Mouse (Mus musculus): ENCODE data around the gene Cox6b2. TPM values are rescaled to one million over a fixed set of nuclear protein-coding genes. Genes with fewer than 3 reads are reported as not detected.

Gene Cox6b2
- polyA plus RNA-seq, 1 experiment: 319 TPM

GRCm38 (mm10) chr7:4748321-4748720 lies 4.6 kb downstream of the Cox6b2 start:
- Histone ChIP-seq H3K4me1 (ENCODE audit: control insufficient read depth, insufficient read depth, low read length) (no peaks in the 10 kb centered on the region), H3K27me3 (ENCODE audit: control insufficient read depth, insufficient read depth, low read length, poor library complexity, severe bottlenecking) (no peaks in the 10 kb centered on the region), H3K9me3 (replicated peaks; ENCODE audit: control insufficient read depth, insufficient read depth, low read length, poor library complexity, severe bottlenecking) (no peaks in the 10 kb centered on the region), H3K4me3 (ENCODE audit: low read depth, low read length) (no peak overlapping the region), H3K36me3 (ENCODE audit: control insufficient read depth, insufficient read depth, low read length, poor library complexity, severe bottlenecking) (peaks cover 20% of the 10 kb centered on the region), H3K27ac (ENCODE audit: insufficient read depth, low read length) (no peak overlapping the region), H3K9ac (ENCODE audit: low read depth, poor library complexity, severe bottlenecking) (no peak overlapping the region)
- no peak for TF ChIP-seq CTCF (IDR thresholded peaks at IDR 0.05; ENCODE audit: low read depth, low read length)
- TF ChIP-seq POLR2A (IDR thresholded peaks at IDR 0.05; ENCODE audit: insufficient read depth, low read length): no peak
- TF ChIP-seq EP300 (IDR thresholded peaks at IDR 0.05; ENCODE audit: insufficient read depth, low read depth, low read length): no peak

- H3K4me3 ChIP-seq (ENCODE audit: low read depth, low read length): no peak overlapping the region
- H3K27me3 ChIP-seq (ENCODE audit: control insufficient read depth, insufficient read depth, low read length, poor library complexity, severe bottlenecking): no peaks in the 10 kb centered on the region
- no peak overlapping the region for H3K9ac ChIP-seq (ENCODE audit: low read depth, poor library complexity, severe bottlenecking)
- no peak for TF ChIP-seq EP300 (IDR thresholded peaks at IDR 0.05; ENCODE audit: insufficient read depth, low read depth, low read length)
- no peaks in the 10 kb centered on the region for H3K9me3 ChIP-seq (replicated peaks; ENCODE audit: control insufficient read depth, insufficient read depth, low read length, poor library complexity, severe bottlenecking)
- no peaks in the 10 kb centered on the region for H3K4me1 ChIP-seq (ENCODE audit: control insufficient read depth, insufficient read depth, low read length)
- no peak overlapping the region for H3K27ac ChIP-seq (ENCODE audit: insufficient read depth, low read length)
- peaks cover 29% of the 10 kb centered on the region for H3K36me3 ChIP-seq (ENCODE audit: control insufficient read depth, insufficient read depth, low read length, poor library complexity, severe bottlenecking)
Measured at GRCm38 (mm10) chr7:4747156-4747899, 5.6 kb downstream of the Cox6b2 start.

DNA sequence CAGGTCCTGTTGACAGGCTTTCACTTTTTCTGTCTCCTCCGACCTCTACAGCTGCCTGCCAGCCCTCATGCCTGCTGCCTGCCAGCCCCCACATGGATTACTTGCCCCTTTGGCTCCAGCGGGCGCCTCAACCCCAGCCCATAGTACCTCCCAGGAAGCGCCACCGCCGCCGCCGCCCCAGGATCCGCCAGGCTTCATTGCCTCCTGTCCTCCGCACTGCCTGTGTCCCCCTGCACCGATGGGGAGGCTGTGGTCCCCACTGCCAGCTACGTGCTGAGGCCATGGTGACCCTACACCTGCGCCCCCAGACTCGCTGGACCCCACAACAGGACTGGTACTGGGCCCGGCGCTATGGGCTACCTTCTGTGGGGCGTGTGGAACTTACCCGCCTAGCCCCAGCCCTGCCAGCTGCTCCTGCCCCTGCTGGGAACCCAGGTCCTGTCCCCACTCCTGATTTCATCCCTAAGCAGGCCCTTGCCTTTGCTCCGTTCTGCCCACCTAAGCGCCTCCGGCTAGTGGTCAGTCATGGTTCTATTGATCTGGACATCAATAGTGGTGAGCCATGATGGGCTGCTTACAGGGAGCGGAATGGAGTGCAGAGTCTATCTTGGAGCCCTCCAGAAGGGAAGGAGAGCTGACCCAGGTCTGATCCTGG lies 6.4 kb downstream of the Cox6b2 start:
- H3K27me3 ChIP-seq (ENCODE audit: control insufficient read depth, insufficient read depth, low read length, poor library complexity, severe bottlenecking): no peaks in the 10 kb centered on the region
- peaks cover 32% of the 10 kb centered on the region for H3K36me3 ChIP-seq (ENCODE audit: control insufficient read depth, insufficient read depth, low read length, poor library complexity, severe bottlenecking)
- no peak overlapping the region for H3K4me3 ChIP-seq (ENCODE audit: low read depth, low read length)
- TF ChIP-seq EP300 (IDR thresholded peaks at IDR 0.05; ENCODE audit: insufficient read depth, low read depth, low read length): no peak
- no peak for TF ChIP-seq POLR2A (IDR thresholded peaks at IDR 0.05; ENCODE audit: insufficient read depth, low read length)
- TF ChIP-seq CTCF (IDR thresholded peaks at IDR 0.05; ENCODE audit: low read depth, low read length): no peak
- H3K9ac ChIP-seq (ENCODE audit: low read depth, poor library complexity, severe bottlenecking): no peak overlapping the region
- no peaks in the 10 kb centered on the region for H3K4me1 ChIP-seq (ENCODE audit: control insufficient read depth, insufficient read depth, low read length)
- no peak overlapping the region for H3K27ac ChIP-seq (ENCODE audit: insufficient read depth, low read length)
- no peaks in the 10 kb centered on the region for H3K9me3 ChIP-seq (replicated peaks; ENCODE audit: control insufficient read depth, insufficient read depth, low read length, poor library complexity, severe bottlenecking)

DNA sequence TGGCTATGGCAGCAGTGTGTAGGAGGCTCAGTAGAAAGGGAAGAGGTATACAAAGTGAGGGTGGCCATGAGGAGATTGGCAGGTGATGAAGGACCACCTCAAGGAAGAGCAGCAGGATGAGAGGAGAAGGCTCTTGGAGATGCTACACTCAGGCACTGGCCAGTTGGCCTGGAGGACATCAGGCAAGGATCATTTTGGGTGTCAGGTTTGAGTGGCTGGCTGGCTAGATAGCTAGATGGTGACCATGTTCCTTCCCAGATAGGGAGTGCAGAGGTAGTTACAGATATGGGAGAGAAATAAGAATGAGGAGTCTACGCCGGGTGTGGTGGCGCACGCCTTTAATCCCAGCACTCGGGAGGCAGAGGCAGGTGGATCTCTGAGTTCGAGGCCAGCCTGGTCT lies 8.0 kb downstream of the Cox6b2 start:
- H3K36me3 ChIP-seq (ENCODE audit: control insufficient read depth, insufficient read depth, low read length, poor library complexity, severe bottlenecking): peaks cover 20% of the 10 kb centered on the region
- H3K9me3 ChIP-seq (replicated peaks; ENCODE audit: control insufficient read depth, insufficient read depth, low read length, poor library complexity, severe bottlenecking): no peaks in the 10 kb centered on the region
- no peak overlapping the region for H3K9ac ChIP-seq (ENCODE audit: low read depth, poor library complexity, severe bottlenecking)
- no peak overlapping the region for H3K4me3 ChIP-seq (ENCODE audit: low read depth, low read length)
- TF ChIP-seq POLR2A (IDR thresholded peaks at IDR 0.05; ENCODE audit: insufficient read depth, low read length) (no peak), CTCF (IDR thresholded peaks at IDR 0.05; ENCODE audit: low read depth, low read length) (no peak), EP300 (IDR thresholded peaks at IDR 0.05; ENCODE audit: insufficient read depth, low read depth, low read length) (no peak)
- H3K27me3 ChIP-seq (ENCODE audit: control insufficient read depth, insufficient read depth, low read length, poor library complexity, severe bottlenecking): no peaks in the 10 kb centered on the region
- no peaks in the 10 kb centered on the region for H3K4me1 ChIP-seq (ENCODE audit: control insufficient read depth, insufficient read depth, low read length)
- H3K27ac ChIP-seq (ENCODE audit: insufficient read depth, low read length): no peak overlapping the region

DNA sequence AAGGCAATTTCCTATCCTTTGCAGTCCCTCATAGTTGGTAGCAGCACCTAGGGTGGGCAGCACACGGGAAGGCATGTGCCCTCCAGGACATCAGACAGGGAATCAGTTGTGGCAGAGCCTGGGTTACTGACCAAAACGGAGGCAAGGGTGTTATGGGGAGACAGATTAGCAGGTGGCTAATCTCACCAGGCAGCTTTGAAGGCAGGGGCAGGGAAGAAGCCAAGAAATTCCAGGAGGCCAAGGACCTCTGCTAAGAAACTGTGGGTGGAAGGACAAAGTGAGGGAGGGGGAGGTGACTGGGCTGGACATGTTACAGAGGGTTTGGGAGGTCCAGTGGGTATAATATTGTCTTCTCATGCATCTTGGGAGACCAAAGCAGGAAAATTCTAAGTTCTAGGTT lies 9.5 kb downstream of the Cox6b2 start:
- Histone ChIP-seq H3K9ac (ENCODE audit: low read depth, poor library complexity, severe bottlenecking) (no peak overlapping the region), H3K9me3 (replicated peaks; ENCODE audit: control insufficient read depth, insufficient read depth, low read length, poor library complexity, severe bottlenecking) (no peaks in the 10 kb centered on the region), H3K27ac (ENCODE audit: insufficient read depth, low read length) (no peak overlapping the region), H3K27me3 (ENCODE audit: control insufficient read depth, insufficient read depth, low read length, poor library complexity, severe bottlenecking) (no peaks in the 10 kb centered on the region), H3K4me1 (ENCODE audit: control insufficient read depth, insufficient read depth, low read length) (no peaks in the 10 kb centered on the region), H3K4me3 (ENCODE audit: low read depth, low read length) (no peak overlapping the region), H3K36me3 (ENCODE audit: control insufficient read depth, insufficient read depth, low read length, poor library complexity, severe bottlenecking) (peaks cover 16% of the 10 kb centered on the region)
- TF ChIP-seq POLR2A (IDR thresholded peaks at IDR 0.05; ENCODE audit: insufficient read depth, low read length) (no peak), CTCF (IDR thresholded peaks at IDR 0.05; ENCODE audit: low read depth, low read length) (no peak), EP300 (IDR thresholded peaks at IDR 0.05; ENCODE audit: insufficient read depth, low read depth, low read length) (no peak)

GRCm38 (mm10) chr7:4742482-4742819 lies 10.4 kb downstream of the Cox6b2 start:
- Histone ChIP-seq H3K4me1 (ENCODE audit: control insufficient read depth, insufficient read depth, low read length) (no peaks in the 10 kb centered on the region), H3K9me3 (replicated peaks; ENCODE audit: control insufficient read depth, insufficient read depth, low read length, poor library complexity, severe bottlenecking) (no peaks in the 10 kb centered on the region), H3K4me3 (ENCODE audit: low read depth, low read length) (no peak overlapping the region), H3K27me3 (ENCODE audit: control insufficient read depth, insufficient read depth, low read length, poor library complexity, severe bottlenecking) (no peaks in the 10 kb centered on the region), H3K36me3 (ENCODE audit: control insufficient read depth, insufficient read depth, low read length, poor library complexity, severe bottlenecking) (peaks cover 16% of the 10 kb centered on the region), H3K9ac (ENCODE audit: low read depth, poor library complexity, severe bottlenecking) (no peak overlapping the region), H3K27ac (ENCODE audit: insufficient read depth, low read length) (no peak overlapping the region)
- no peak for TF ChIP-seq CTCF (IDR thresholded peaks at IDR 0.05; ENCODE audit: low read depth, low read length)
- no peak for TF ChIP-seq EP300 (IDR thresholded peaks at IDR 0.05; ENCODE audit: insufficient read depth, low read depth, low read length)
- TF ChIP-seq POLR2A (IDR thresholded peaks at IDR 0.05; ENCODE audit: insufficient read depth, low read length): no peak

Measured in ES-Bruce4 (cell line).